Mouse (Mus musculus): ENCODE results near the gene Edaradd. TPM values are rescaled to one million over a fixed set of nuclear protein-coding genes. Genes with fewer than 3 reads are reported as not detected.

Gene Edaradd
- polyA plus RNA-seq, 1 experiment from 2014 or later: 2.4 TPM

DNA sequence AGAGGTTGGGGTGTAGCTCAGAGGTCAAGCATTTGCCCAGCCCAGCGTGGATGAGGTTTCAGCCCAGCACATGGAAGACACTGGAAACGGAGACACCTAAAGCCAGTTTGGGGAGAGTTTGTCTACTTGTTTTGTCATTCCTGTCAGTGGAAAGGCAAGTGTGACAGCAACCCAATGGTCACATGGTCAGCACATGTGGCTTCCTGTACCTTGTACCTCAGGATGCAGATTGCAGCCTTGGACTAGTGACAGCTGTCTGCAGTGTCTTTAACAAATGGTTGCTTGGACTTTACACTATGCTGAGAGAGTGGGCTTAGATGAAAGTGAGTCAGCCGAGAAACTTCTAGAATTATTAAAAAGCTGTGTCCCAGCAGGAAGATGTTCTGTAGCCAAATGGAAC is 14.4 kb upstream of the Edaradd start:
- Histone ChIP-seq H3K4me3 (ENCODE audit: low read length) (no peak overlapping the region), H3K9ac (ENCODE audit: low read depth, low read length) (no peak overlapping the region), H3K27me3 (ENCODE audit: control insufficient read depth, insufficient read depth, low read length) (no peaks in the 10 kb centered on the region), H3K4me2 (replicated peaks; ENCODE audit: low read depth, low read length) (no peak overlapping the region), H3K4me1 (ENCODE audit: control insufficient read depth, insufficient read depth, low read length) (no peaks in the 10 kb centered on the region), H3K9me3 (ENCODE audit: control insufficient read depth, low read length) (no peaks in the 10 kb centered on the region), H3K36me3 (ENCODE audit: control insufficient read depth, insufficient read depth, low read length) (no peaks in the 10 kb centered on the region), H3K27ac (ENCODE audit: low read depth, low read length) (no peak overlapping the region)
- no peak for ATAC-seq (ENCODE audit: low FRiP score, low TSS enrichment)
- WGBS: 72% methylated on average over 3 of the region's 3 CpGs

DNA sequence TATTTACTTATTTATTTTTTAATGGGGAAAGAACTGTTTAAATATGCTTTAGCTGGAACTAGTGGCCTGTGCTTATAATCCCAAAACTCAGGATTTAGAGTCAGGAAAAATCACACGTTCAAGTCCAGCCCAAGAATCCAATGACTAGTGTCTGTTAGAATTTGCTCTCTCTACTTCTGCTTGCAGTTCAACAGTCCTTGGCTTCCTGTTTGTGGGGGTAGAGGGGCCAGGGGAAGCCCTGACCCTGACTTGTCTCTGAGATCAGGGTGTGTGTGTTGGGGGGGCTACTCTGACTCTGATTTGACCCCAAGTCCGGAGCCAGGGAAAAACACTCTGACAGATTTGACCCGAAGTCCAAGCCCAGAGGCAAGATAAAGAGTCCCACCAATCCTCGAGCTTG is 5.4 kb upstream of the Edaradd start:
- Histone ChIP-seq H3K4me2 (replicated peaks; ENCODE audit: low read depth, low read length) (no peak overlapping the region), H3K27ac (ENCODE audit: low read depth, low read length) (no peak overlapping the region)
- 78% methylated on average over 4 of the region's 4 CpGs for WGBS

DNA sequence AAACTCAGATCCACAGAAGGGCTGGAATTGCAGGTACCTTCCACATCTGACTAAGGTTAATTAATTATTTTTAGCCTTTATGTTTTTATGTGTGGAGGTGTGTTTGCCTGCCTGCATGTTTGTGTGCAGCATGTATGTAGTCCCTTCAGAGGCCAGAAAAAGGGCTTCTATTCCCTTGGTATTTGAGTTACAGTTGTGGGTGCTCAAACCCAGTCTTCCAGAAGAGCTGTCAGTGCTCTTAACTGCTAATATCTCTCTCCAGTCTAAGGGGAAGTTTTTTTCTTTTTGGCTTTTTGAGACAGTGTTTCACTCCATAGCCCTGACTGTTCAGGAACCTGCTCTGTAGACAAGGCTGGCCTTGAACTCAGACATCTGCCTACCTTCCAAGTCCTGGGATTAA is 2.1 kb upstream of the Edaradd start:
- Histone ChIP-seq H3K27me3 (ENCODE audit: control insufficient read depth, insufficient read depth, low read length) (no peaks in the 10 kb centered on the region), H3K9me3 (ENCODE audit: control insufficient read depth, low read length) (no peaks in the 10 kb centered on the region), H3K36me3 (ENCODE audit: control insufficient read depth, insufficient read depth, low read length) (no peaks in the 10 kb centered on the region), H3K9ac (ENCODE audit: low read depth, low read length) (no peak overlapping the region), H3K27ac (ENCODE audit: low read depth, low read length) (no peak overlapping the region), H3K4me2 (replicated peaks; ENCODE audit: low read depth, low read length) (no peak overlapping the region), H3K4me3 (ENCODE audit: low read length) (no peak overlapping the region), H3K4me1 (ENCODE audit: control insufficient read depth, insufficient read depth, low read length) (no peaks in the 10 kb centered on the region)
- no peak for ATAC-seq (ENCODE audit: low FRiP score, low TSS enrichment)

More for the DNA sequence above, 5.4 kb upstream of the Edaradd start:
- H3K27me3 ChIP-seq (ENCODE audit: control insufficient read depth, insufficient read depth, low read length): no peaks in the 10 kb centered on the region
- no peak overlapping the region for H3K9ac ChIP-seq (ENCODE audit: low read depth, low read length)
- no peaks in the 10 kb centered on the region for H3K4me1 ChIP-seq (ENCODE audit: control insufficient read depth, insufficient read depth, low read length)
- no peak for ATAC-seq (ENCODE audit: low FRiP score, low TSS enrichment)
- no peak overlapping the region for H3K4me3 ChIP-seq (ENCODE audit: low read length)
- H3K9me3 ChIP-seq (ENCODE audit: control insufficient read depth, low read length): no peaks in the 10 kb centered on the region
- H3K36me3 ChIP-seq (ENCODE audit: control insufficient read depth, insufficient read depth, low read length): no peaks in the 10 kb centered on the region

DNA sequence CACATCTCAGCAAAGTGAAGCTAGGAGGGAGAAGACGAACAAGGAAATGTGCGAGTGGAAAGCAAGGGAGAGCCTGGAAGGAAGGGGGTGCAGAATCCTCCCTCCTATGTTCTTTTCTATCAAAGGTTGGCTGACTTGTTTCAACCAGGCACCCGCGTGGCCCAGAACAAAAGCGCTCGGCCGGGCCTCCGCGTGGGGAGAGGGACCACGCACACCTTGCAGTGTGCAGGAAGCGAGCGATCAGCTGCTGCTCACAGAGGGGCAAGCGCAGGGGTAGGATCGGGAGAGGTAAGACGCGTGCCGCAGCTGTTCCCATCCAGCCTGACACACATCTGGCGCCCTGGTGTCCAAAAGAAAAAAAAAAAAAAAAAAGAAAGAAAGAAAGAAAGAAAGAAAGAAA is 867 bp downstream of the Edaradd start:
- Histone ChIP-seq H3K9ac (ENCODE audit: low read depth, low read length) (peak overlapping the region; percentile 38; the same call in 1 of the 2 replicates), H3K36me3 (ENCODE audit: control insufficient read depth, insufficient read depth, low read length) (no peaks in the 10 kb centered on the region), H3K27ac (ENCODE audit: low read depth, low read length) (no peak overlapping the region), H3K4me1 (ENCODE audit: control insufficient read depth, insufficient read depth, low read length) (no peaks in the 10 kb centered on the region), H3K4me3 (ENCODE audit: low read length) (peak overlapping the region; percentile 45), H3K9me3 (ENCODE audit: control insufficient read depth, low read length) (no peaks in the 10 kb centered on the region), H3K27me3 (ENCODE audit: control insufficient read depth, insufficient read depth, low read length) (no peaks in the 10 kb centered on the region), H3K4me2 (replicated peaks; ENCODE audit: low read depth, low read length) (peak overlapping the region; percentile 78)
- WGBS: 3% methylated on average over 18 of the region's 18 CpGs
- no peak for ATAC-seq (ENCODE audit: low FRiP score, low TSS enrichment)

DNA sequence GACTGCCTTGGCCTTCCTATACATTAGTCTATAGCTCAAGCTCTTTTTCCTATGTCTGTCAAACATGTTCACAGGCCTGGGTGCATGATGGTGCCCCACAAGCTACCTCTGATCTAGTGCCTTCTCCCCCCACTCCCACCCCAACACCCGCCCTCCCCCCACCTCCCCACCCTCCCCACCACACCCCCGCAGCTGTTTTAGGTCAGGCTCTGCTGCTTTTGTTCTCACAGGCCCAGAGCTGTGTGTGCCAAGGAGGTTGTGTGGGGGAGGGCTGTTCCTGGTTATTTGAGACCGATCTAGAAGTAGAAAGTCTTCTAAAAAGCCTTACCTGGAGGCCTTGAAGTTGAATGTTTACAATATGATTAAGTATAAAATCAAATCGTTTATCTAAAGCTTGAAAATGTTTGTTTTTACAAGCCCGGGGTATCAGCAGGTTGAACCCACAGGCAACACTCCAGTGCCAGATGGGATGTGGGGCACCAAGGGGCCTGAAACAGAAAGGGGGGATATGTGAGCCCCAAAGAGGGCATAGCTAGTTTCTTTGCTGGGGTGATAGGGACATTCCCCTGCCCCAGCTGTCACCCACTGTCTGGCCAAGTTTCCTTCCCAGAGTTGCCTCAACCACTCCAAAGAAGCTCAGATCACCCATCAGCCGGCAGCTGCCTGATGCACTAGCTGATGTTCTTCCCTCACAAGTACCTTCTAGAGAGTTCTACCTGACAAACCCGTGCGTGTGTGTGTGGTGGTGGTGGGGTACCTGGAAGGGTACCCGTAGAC is 8.9 kb downstream of the Edaradd start:
- 65% methylated on average over 8 of the region's 9 CpGs for WGBS
- no peak overlapping the region for H3K4me2 ChIP-seq (replicated peaks; ENCODE audit: low read depth, low read length)
- H3K27me3 ChIP-seq (ENCODE audit: control insufficient read depth, insufficient read depth, low read length): no peaks in the 10 kb centered on the region
- no peaks in the 10 kb centered on the region for H3K9me3 ChIP-seq (ENCODE audit: control insufficient read depth, low read length)
- peak; percentile 52; the same call in 1 of the 2 replicates for ATAC-seq (ENCODE audit: low FRiP score, low TSS enrichment)
- no peaks in the 10 kb centered on the region for H3K36me3 ChIP-seq (ENCODE audit: control insufficient read depth, insufficient read depth, low read length)
- H3K4me1 ChIP-seq (ENCODE audit: control insufficient read depth, insufficient read depth, low read length): no peaks in the 10 kb centered on the region
- H3K4me3 ChIP-seq (ENCODE audit: low read length): no peak overlapping the region
- H3K9ac ChIP-seq (ENCODE audit: low read depth, low read length): no peak overlapping the region
- H3K27ac ChIP-seq (ENCODE audit: low read depth, low read length): no peak overlapping the region

DNA sequence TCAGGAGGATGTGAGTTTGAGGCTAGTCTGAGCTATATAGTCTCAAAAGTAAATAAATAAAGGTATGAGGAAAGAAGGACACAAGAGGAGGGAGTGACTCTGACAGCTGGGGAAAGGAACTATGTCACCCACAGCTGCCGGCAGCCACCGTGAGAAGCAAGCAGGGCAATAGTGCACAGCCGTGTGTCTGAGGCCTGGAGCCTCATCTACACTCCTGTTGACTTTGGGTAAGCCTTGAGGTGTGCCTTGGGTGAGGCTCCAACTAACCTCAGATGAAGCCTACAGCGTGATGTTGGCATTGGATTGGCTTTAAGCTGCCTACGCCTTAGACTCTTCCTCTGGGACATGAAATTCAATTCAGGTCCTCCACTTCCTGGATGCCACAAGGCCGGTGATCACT is 10.2 kb downstream of the Edaradd start:
- Histone ChIP-seq H3K9ac (ENCODE audit: low read depth, low read length) (no peak overlapping the region), H3K27ac (ENCODE audit: low read depth, low read length) (no peak overlapping the region), H3K4me3 (ENCODE audit: low read length) (no peak overlapping the region), H3K36me3 (ENCODE audit: control insufficient read depth, insufficient read depth, low read length) (no peaks in the 10 kb centered on the region), H3K4me1 (ENCODE audit: control insufficient read depth, insufficient read depth, low read length) (no peaks in the 10 kb centered on the region), H3K27me3 (ENCODE audit: control insufficient read depth, insufficient read depth, low read length) (no peaks in the 10 kb centered on the region), H3K4me2 (replicated peaks; ENCODE audit: low read depth, low read length) (no peak overlapping the region), H3K9me3 (ENCODE audit: control insufficient read depth, low read length) (no peaks in the 10 kb centered on the region)
- WGBS: 76% methylated on average over 6 of the region's 6 CpGs
- ATAC-seq (ENCODE audit: low FRiP score, low TSS enrichment): no peak

DNA sequence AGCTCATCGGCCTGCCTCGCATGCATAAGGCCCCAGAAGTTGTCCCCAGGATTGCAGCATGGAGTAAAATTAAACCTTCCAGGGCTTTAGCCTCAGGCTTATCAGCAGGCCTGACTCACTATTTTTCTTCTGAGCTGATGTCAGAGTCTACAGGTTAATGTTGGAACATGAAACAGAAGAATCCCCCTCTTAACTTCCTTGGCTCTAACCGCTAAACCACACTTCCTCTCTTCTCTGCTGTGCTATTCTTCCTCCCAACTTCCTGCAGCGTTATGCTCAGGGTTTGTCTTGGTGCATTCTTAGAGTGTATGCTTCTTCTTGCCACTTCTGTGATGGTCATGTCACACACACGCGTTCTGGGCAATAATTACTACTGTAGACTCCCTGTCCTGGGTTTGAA is 12.8 kb downstream of the Edaradd start:
- ATAC-seq (ENCODE audit: low FRiP score, low TSS enrichment): no peak
- H3K27ac ChIP-seq (ENCODE audit: low read depth, low read length): no peak overlapping the region
- no peaks in the 10 kb centered on the region for H3K9me3 ChIP-seq (ENCODE audit: control insufficient read depth, low read length)
- no peak overlapping the region for H3K9ac ChIP-seq (ENCODE audit: low read depth, low read length)
- H3K4me1 ChIP-seq (ENCODE audit: control insufficient read depth, insufficient read depth, low read length): peaks cover 4% of the 10 kb centered on the region; the same call in 1 of the 2 replicates
- WGBS: 93% methylated on average over 6 of the region's 6 CpGs
- no peaks in the 10 kb centered on the region for H3K27me3 ChIP-seq (ENCODE audit: control insufficient read depth, insufficient read depth, low read length)
- no peak overlapping the region for H3K4me2 ChIP-seq (replicated peaks; ENCODE audit: low read depth, low read length)
- no peaks in the 10 kb centered on the region for H3K36me3 ChIP-seq (ENCODE audit: control insufficient read depth, insufficient read depth, low read length)
- no peak overlapping the region for H3K4me3 ChIP-seq (ENCODE audit: low read length)

DNA sequence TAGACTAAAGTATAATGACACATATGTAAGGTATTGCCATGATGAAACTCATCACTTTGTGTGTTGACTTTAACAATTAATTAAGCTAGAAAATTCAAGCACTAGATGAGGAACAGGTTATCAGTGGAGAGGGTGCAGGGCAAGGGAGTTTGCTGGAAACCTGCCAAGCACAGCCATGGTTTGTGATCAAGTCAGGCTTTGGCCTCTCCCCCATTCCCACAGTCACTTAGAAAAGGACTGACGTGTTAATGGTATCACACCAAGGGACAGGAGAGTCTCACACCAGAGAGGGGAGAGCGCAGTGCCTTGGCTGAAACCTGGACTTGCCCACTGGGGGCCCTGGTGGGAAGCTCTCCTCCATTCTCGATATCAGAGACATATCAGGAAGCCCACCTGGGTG is 14.9 kb downstream of the Edaradd start:
- ATAC-seq (ENCODE audit: low FRiP score, low TSS enrichment): no peak

DNA sequence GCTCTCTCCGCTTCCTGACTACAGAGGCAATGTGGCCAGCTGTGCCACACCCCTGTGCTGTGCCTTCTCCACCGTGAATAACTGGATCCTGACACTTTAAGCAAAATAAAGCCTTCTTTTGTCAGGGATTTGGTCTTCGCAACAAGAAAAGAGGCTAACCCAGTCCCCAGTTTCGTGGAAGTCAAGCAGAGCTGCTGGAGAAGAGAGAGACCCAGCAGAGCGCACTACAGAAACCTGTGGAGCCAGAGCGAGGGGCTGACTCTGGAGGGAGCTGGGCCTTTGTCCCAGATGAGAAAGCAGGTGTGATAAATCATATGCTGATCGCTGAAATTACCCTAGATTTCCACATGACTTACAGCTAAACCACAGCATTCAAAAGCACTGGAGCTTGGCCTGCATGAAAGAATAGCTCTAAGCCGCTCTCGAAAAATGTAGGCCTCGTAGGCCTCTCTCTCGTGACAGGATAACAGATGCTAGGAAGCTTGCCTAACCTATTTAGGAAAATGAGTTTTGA is 16.9 kb downstream of the Edaradd start:
- H3K9me3 ChIP-seq (ENCODE audit: control insufficient read depth, low read length): no peaks in the 10 kb centered on the region
- no peaks in the 10 kb centered on the region for H3K36me3 ChIP-seq (ENCODE audit: control insufficient read depth, insufficient read depth, low read length)
- no peak overlapping the region for H3K4me3 ChIP-seq (ENCODE audit: low read length)
- 27% methylated on average over 11 of the region's 11 CpGs for WGBS
- no peak overlapping the region for H3K4me2 ChIP-seq (replicated peaks; ENCODE audit: low read depth, low read length)
- peak; percentile 66 for ATAC-seq (ENCODE audit: low FRiP score, low TSS enrichment)
- H3K27ac ChIP-seq (ENCODE audit: low read depth, low read length): no peak overlapping the region
- H3K4me1 ChIP-seq (ENCODE audit: control insufficient read depth, insufficient read depth, low read length): peaks cover 4% of the 10 kb centered on the region; the same call in 1 of the 2 replicates
- no peaks in the 10 kb centered on the region for H3K27me3 ChIP-seq (ENCODE audit: control insufficient read depth, insufficient read depth, low read length)
- H3K9ac ChIP-seq (ENCODE audit: low read depth, low read length): no peak overlapping the region

More for the DNA sequence above, 14.9 kb downstream of the Edaradd start:
- Histone ChIP-seq H3K9me3 (ENCODE audit: control insufficient read depth, low read length) (no peaks in the 10 kb centered on the region), H3K4me1 (ENCODE audit: control insufficient read depth, insufficient read depth, low read length) (peaks cover 4% of the 10 kb centered on the region; the same call in 1 of the 2 replicates), H3K9ac (ENCODE audit: low read depth, low read length) (no peak overlapping the region), H3K4me2 (replicated peaks; ENCODE audit: low read depth, low read length) (no peak overlapping the region), H3K27me3 (ENCODE audit: control insufficient read depth, insufficient read depth, low read length) (no peaks in the 10 kb centered on the region), H3K36me3 (ENCODE audit: control insufficient read depth, insufficient read depth, low read length) (no peaks in the 10 kb centered on the region), H3K4me3 (ENCODE audit: low read length) (no peak overlapping the region), H3K27ac (ENCODE audit: low read depth, low read length) (no peak overlapping the region)
- WGBS: 61% methylated on average over 3 of the region's 3 CpGs

Measured in kidney, embryonic 14.5 days (tissue).